Mouse (Mus musculus) embryonic facial prominence, embryonic 14.5 days (tissue): ENCODE measurements around the gene Cacng8. TPM values are rescaled to one million over a fixed set of nuclear protein-coding genes. Genes with fewer than 3 reads are reported as not detected.

Experiments
- ATAC-seq: fragments of 200-750 bp; cut with Nextera tagmentation; 2 replicates; pipeline ENCODE4 v1.8.0; 2017; ENCODE audit warnings: low read depth, moderate number of reproducible peaks, moderate TSS enrichment
- DNase-seq: peaks from one replicate; pipeline ENCODE4 v3.0.0-alpha.2; 2015; ENCODE audit warnings: low spot score
- H3K27ac ChIP-seq: fragments of 300-500 bp; sonication (generic); replicated peaks from 2 replicates; pipeline ENCODE4 v1.5.1; 2014; ENCODE audit warnings: low read depth, mild to moderate bottlenecking, low read length, moderate library complexity
- H3K27me3 ChIP-seq: fragments of 300-500 bp; sonication (generic); replicated peaks from 2 replicates; pipeline ENCODE4 v1.6.1; 2014; ENCODE audit warnings: low read length; ENCODE audit not compliant: control insufficient read depth, insufficient read depth
- H3K36me3 ChIP-seq: fragments of 300-500 bp; sonication (generic); 2 replicates; pipeline ENCODE4 v1.6.1; 2014; ENCODE audit warnings: low read length, mixed read lengths; ENCODE audit not compliant: control insufficient read depth, insufficient read depth
- H3K4me1 ChIP-seq: fragments of 300-500 bp; sonication (generic); 2 replicates; pipeline ENCODE4 v1.6.1; 2014; ENCODE audit warnings: antibody characterized with exemption, low read length; ENCODE audit not compliant: control insufficient read depth, insufficient read depth
- H3K4me2 ChIP-seq: fragments of 300-500 bp; sonication (generic); 2 replicates; pipeline ENCODE4 v1.6.1; 2014; ENCODE audit warnings: low read depth, mild to moderate bottlenecking, low read length, moderate library complexity, mixed read lengths
- H3K4me3 ChIP-seq: fragments of 300-500 bp; sonication (generic); 2 replicates; pipeline ENCODE4 v1.5.1; 2014; ENCODE audit warnings: low read depth, mild to moderate bottlenecking, low read length
- H3K9ac ChIP-seq: fragments of 300-500 bp; sonication (generic); 2 replicates; pipeline ENCODE4 v1.6.1; 2014; ENCODE audit warnings: low read depth, mild to moderate bottlenecking, low read length, moderate library complexity, mixed read lengths
- H3K9me3 ChIP-seq: fragments of 300-500 bp; sonication (generic); 2 replicates; pipeline ENCODE4 v1.6.1; 2016; ENCODE audit warnings: low read length; ENCODE audit not compliant: control insufficient read depth
- WGBS: fragments of 180-500 bp; shearing (Covaris S2); extraction: QIAGEN DNeasy Blood & Tissue Kit; methylation state at CpG from one replicate; pipeline ENCODE4 v1.1.7; 2014; 5-methylcytosine and 5-hydroxymethylcytosine counted together
- polyA plus RNA-seq: library from polyadenylated mRNA; unstranded; fragments of >200 nt; fragmentation: Nextera tagmentation; extraction: Ambion mirVana; gene quantifications from 2 replicates; pipeline ENCODE4 v1.2.1, GENCODE M21; 2014

Cacng8 gene
- 1.3 and 3.3 TPM in 2 replicates for polyA plus RNA-seq

DNA sequence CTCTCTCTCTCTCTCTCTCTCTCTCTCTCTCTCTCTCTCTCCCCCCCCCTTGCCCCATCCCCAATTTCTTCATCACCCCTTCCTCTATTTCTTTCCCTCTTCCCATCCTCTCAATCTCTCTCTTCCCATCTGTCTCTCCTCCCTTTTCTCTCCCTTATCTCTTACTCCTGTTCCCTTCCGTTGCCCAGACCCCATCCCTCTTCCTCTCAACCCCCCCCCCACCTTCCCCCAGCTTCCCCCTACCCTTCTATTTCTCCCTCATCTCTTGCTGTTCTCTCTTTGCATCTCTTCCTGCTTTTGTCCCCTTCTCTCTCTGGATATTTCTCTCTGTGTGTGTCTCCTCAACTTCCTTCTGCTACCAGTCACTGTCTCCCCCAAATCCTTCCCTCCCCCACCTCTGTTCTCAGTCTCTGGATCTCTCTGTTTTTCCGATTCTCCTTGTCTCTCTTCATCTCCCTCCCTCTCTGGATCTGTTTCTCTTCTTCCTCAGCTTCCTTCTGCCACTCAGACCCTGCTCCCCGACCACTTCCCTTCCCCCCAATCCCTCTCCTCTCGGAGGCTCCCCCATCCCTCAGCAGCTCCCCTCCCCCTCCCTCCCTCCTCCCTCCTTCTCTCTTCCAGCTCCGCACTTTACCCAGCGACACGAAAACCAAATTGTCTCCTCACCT lies at the start of gene Cacng8:
Cacng8 (plus strand) TSS at position 271 of the 668 bp plus-strand sequence.
- peak within 1 kb of the TSS; percentile 52 for H3K9ac ChIP-seq
- peak within 1 kb of the TSS; percentile 66 for H3K4me2 ChIP-seq
- H3K27ac ChIP-seq, result no peak within 1 kb of the TSS; the same call in 1 of the 2 replicates
- H3K9me3 ChIP-seq, result no peaks in the 10 kb centered on the region
- 1% methylated on average over 7 of the region's 7 CpGs for WGBS
- no peak for ATAC-seq
- H3K4me3 ChIP-seq, result peak within 1 kb of the TSS; percentile 41
- no peak for DNase-seq
- no peaks in the 10 kb centered on the region for H3K4me1 ChIP-seq
- H3K27me3 ChIP-seq, result no peaks in the 10 kb centered on the region
- H3K36me3 ChIP-seq, result 0 out of 2 replicates have a peak, but pooled peaks cover 11% of the 10 kb centered on the region

- H3K9me3 ChIP-seq, result no peaks in the 10 kb centered on the region
- no peak overlapping the region for H3K4me3 ChIP-seq
- no peak overlapping the region for H3K4me2 ChIP-seq
- peaks cover 59% of the 10 kb centered on the region for H3K36me3 ChIP-seq
- no peak for ATAC-seq
- H3K27ac ChIP-seq, result no peak overlapping the region
- 91% methylated on average over 3 of the region's 3 CpGs for whole genome bisulfite sequencing
- H3K27me3 ChIP-seq, result no peaks in the 10 kb centered on the region
- H3K4me1 ChIP-seq, result no peaks in the 10 kb centered on the region
- H3K9ac ChIP-seq, result no peak overlapping the region
- DNase-seq, result no peak
These were observed 46.6 kb upstream of the Cacng8 start for GRCm38 (mm10) chr7:3343861-3344260.

DNA sequence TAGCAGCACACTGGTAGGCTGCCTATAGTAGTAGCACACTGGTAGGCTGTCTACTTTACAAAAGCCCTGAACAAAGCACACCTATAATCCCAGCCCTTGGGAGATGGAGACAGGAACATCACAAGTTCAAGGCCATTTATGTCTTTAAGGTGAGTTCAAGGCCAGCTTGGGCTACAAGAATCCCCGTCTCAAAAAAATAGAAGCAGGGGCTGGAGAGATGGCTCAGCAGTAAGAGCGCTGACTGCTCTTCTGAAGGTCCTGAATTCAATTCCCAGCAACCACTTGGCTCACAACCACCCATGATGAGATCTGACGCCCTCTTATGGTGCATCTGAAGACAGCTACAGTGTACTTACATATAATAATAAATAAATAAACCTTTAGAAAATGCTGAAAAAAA lies 45.2 kb upstream of the Cacng8 start:
- no peaks in the 10 kb centered on the region for H3K9me3 ChIP-seq
- H3K4me2 ChIP-seq, result no peak overlapping the region
- no peak overlapping the region for H3K9ac ChIP-seq
- ATAC-seq (no peak), DNase-seq (no peak)
- no peaks in the 10 kb centered on the region for H3K4me1 ChIP-seq
- H3K27me3 ChIP-seq, result no peaks in the 10 kb centered on the region
- H3K27ac ChIP-seq, result no peak overlapping the region
- 93% methylated on average over 3 of the region's 3 CpGs for WGBS
- H3K4me3 ChIP-seq, result no peak overlapping the region
- H3K36me3 ChIP-seq, result peaks cover 62% of the 10 kb centered on the region

GRCm38 (mm10) chr7:3347366-3348287 lies 42.9 kb upstream of the Cacng8 start:
- no peak overlapping the region for H3K27ac ChIP-seq
- H3K36me3 ChIP-seq, result peaks cover 70% of the 10 kb centered on the region
- no peaks in the 10 kb centered on the region for H3K9me3 ChIP-seq
- DNase-seq (no peak), ATAC-seq (no peak)
- H3K27me3 ChIP-seq, result no peaks in the 10 kb centered on the region
- no peak overlapping the region for H3K4me3 ChIP-seq
- H3K9ac ChIP-seq, result no peak overlapping the region
- 53% methylated on average over 20 of the region's 20 CpGs for WGBS
- no peaks in the 10 kb centered on the region for H3K4me1 ChIP-seq
- no peak overlapping the region for H3K4me2 ChIP-seq

DNA sequence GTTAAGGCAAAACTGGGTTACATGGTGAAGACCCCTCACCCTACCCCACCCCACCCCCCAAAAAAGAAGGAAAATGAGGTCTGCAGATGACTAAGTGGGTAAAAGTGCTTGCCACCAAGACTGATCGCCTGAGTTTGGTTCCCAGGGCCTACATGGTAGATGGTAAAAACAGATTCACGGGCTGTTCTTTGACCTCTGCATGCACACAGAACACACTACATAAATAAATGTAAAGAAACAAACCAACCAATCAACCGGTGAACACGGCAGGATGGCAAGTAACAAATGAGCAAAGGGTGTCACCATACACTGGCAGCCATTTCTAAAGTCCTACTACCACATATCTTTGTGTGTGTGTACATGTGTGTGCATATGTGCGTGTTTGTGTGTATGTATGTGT lies 42.2 kb upstream of the Cacng8 start:
- no peaks in the 10 kb centered on the region for H3K4me1 ChIP-seq
- ATAC-seq (no peak), DNase-seq (no peak)
- no peaks in the 10 kb centered on the region for H3K9me3 ChIP-seq
- 68% methylated on average over 5 of the region's 5 CpGs for WGBS
- no peak overlapping the region for H3K4me3 ChIP-seq
- H3K36me3 ChIP-seq, result peaks cover 63% of the 10 kb centered on the region
- H3K4me2 ChIP-seq, result no peak overlapping the region
- no peak overlapping the region for H3K27ac ChIP-seq
- no peaks in the 10 kb centered on the region for H3K27me3 ChIP-seq
- no peak overlapping the region for H3K9ac ChIP-seq

DNA sequence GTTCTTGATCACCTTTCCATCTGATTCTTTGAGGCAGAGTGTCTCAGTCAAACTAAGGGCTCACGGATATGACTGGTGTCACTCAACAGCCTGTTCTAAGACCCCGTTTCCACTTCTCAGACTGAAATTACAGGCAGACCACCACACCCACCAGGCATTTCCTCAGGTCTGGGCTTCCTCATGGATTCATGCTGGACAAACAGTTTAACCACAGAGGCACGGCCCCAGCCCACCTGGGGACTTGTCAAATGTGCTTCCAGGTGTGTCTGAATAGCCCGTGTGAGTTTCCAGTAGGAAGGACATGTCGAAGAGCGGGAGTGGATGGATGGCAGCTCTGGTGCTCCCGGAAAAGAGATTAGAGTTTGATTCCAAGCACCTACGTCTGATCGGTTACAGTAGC lies 40.7 kb upstream of the Cacng8 start:
- Histone ChIP-seq H3K27me3 (no peaks in the 10 kb centered on the region), H3K9ac (no peak overlapping the region), H3K36me3 (peaks cover 57% of the 10 kb centered on the region), H3K4me2 (no peak overlapping the region), H3K4me3 (no peak overlapping the region), H3K9me3 (no peaks in the 10 kb centered on the region), H3K4me1 (no peaks in the 10 kb centered on the region), H3K27ac (no peak overlapping the region)
- DNase-seq (no peak), ATAC-seq (no peak)
- 86% methylated on average over 9 of the region's 9 CpGs for WGBS

DNA sequence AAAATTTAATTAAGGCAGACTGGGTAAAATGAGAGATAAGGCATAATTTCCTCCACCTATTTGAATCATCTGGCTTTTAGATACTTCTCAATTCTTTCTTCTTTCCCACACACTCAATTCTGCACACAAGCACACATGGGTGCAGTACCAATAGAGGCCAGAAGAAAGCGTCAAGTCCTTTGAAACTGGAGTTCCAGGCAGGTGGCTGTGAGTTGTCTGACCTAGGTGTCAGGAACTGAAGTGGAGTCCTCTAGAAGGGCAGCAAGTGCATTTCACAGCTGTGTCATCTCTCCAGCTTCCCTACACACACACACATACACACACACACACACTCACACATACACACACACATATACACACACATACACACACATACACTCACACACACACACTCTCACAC lies 38.9 kb upstream of the Cacng8 start:
- H3K4me2 ChIP-seq, result no peak overlapping the region
- peaks cover 51% of the 10 kb centered on the region for H3K36me3 ChIP-seq
- ATAC-seq (no peak), DNase-seq (no peak)
- no peaks in the 10 kb centered on the region for H3K4me1 ChIP-seq
- 80% methylated on average over 1 of the region's 1 CpGs for WGBS
- no peak overlapping the region for H3K4me3 ChIP-seq
- H3K27ac ChIP-seq, result no peak overlapping the region
- H3K9ac ChIP-seq, result no peak overlapping the region
- no peaks in the 10 kb centered on the region for H3K27me3 ChIP-seq
- H3K9me3 ChIP-seq, result no peaks in the 10 kb centered on the region

GRCm38 (mm10) chr7:3354850-3355249 lies 35.6 kb upstream of the Cacng8 start:
- no peak for ATAC-seq
- Histone ChIP-seq H3K9me3 (no peaks in the 10 kb centered on the region), H3K4me3 (no peak overlapping the region), H3K27ac (no peak overlapping the region), H3K4me2 (no peak overlapping the region), H3K27me3 (no peaks in the 10 kb centered on the region), H3K36me3 (peaks cover 43% of the 10 kb centered on the region), H3K9ac (no peak overlapping the region), H3K4me1 (no peaks in the 10 kb centered on the region)
- no peak for DNase-seq
- 92% methylated on average over 6 of the region's 6 CpGs for WGBS
